Mouse (Mus musculus) ES-E14 (cell line): ENCODE results near the gene Hsp90aa1.

Source experiments
- HCFC1 ChIP-seq: IDR thresholded peaks from 2 replicates; pipeline ENCODE4 v1.6.1; 2012; ENCODE audit warnings: low read length, inconsistent platforms, borderline replicate concordance; ENCODE audit not compliant: insufficient read depth
- MAFK ChIP-seq: IDR thresholded peaks from 2 replicates; pipeline ENCODE4 v1.6.1; 2014; ENCODE audit warnings: mild to moderate bottlenecking, low read depth, low read length, inconsistent platforms; ENCODE audit not compliant: insufficient read depth

DNA sequence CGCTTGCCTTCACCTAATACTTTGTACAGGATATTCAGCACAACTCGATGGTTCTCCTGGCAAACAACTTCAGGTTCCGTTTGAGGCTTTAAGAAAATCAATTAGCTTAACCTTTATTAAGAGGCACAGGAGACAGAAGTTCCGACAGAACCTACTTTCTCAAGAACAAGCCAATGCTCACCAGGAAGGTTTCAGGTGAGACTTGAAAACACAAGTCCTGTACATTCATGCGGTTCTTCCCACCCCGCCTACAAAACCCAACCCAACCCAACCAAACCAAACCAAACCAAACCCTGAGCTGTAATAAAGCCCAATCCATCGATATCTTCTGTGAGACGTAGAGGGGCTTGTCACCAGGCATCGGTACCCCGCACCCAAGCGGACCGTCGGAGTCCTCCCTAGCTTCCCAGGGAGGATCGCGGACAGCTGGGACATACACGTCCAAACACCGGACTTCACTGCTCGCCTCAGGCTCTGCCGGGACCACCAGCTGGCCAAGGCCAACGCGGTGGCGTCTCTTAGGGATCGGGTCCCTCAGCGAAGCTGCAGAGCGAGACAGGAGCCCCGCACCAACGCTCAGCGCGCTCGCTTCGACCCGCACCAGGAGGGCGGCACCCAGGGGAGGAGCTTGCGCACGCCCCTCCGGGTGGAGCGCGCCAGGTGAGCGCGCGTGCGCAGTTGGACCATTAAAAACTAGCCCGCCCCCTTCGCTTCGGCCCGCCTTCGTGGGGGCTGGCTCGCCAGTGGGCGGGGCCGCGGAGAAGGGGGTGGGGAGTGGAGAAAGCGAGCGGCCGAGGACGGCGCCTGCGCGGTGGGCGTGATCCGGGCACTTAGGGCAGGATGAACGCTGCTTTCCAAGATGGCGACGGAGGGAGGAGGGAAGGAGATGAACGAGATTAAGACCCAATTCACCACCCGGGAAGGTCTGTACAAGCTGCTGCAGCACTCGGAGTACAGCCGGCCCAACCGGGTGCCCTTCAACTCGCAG, 34.9 kb upstream of the Hsp90aa1 start, which contains the start of gene Wdr20:
- TF ChIP-seq MAFK (no peak), HCFC1 (peak; percentile 56; the same call in 1 of the 2 replicates)
